ENCODE assay signal across 14 mouse cellular contexts in the genomic region with DNA sequence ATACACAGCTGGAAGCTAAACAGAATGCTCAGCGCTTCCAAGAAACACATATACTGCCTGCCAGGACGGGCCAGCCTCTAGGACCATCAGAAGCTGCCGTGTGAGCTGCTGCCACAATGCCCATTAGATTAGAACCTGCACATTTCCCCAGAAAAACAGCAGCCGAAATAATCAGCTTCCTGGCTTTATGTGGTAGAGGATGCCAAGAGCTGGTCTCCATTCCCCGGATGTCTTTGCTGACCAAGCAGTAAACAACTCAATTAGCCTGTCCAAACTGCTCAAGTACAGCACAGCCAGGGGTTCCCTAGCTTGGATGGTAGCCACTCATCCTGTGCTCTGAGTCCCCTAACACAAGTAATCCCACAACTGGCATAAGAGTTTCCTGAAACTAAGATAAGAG. TPM values are rescaled to one million over a fixed set of nuclear protein-coding genes. Genes with fewer than 3 reads are reported as not detected.
DNase-seq lines count a peak whose midpoint lies in the region; ATAC-seq lines count a peak whose summit lies in the region.
"Had no signal": no experiment of that assay in that cellular context is flagged by ENCODE, and none has a peak within 500 bp of the region (broad histone marks: within the 10 kb centered on the region; RNA-seq: fewer than 3 reads in every experiment).

No protein-coding gene starts in this region.

- H3K27me3 ChIP-seq in heart, embryonic 12.5 days (replicated peaks) = no peaks in the 10 kb centered on the region
- no peaks in the 10 kb centered on the region for H3K27me3 ChIP-seq in lung, embryonic 16.5 days (ENCODE audit: control insufficient read depth, insufficient read depth, low read depth, low read length)
- H3K27me3 ChIP-seq: limb, embryonic 12.5 days; midbrain, embryonic 15.5 days had no signal

- H3K4me3 ChIP-seq in heart, embryonic 12.5 days = no peak overlapping the region
- H3K4me3 ChIP-seq in lung, embryonic 16.5 days (ENCODE audit: low read length) = no peak overlapping the region
- H3K4me3 ChIP-seq: limb, embryonic 12.5 days; midbrain, embryonic 15.5 days had no signal

- DNase-seq in heart, adult 8-10 months (ENCODE audit: low spot score) = no peak
- no peak for DNase-seq in lung, adult 18-20 months
- DNase-seq in kidney, postnatal 36 days = peak; percentile 47 to 65
- DNase-seq in lung, postnatal 4 days = peak; percentile 25 to 38
- no peak for DNase-seq in urinary bladder, postnatal 14 days (ENCODE audit: low spot score)
- DNase-seq: cerebellum, postnatal 25 days; thymus, postnatal 25 days had no signal

- peaks cover 45% of the 10 kb centered on the region for H3K4me1 ChIP-seq in heart, embryonic 12.5 days (replicated peaks)
- peaks cover 10% of the 10 kb centered on the region for H3K4me1 ChIP-seq in lung, embryonic 16.5 days (replicated peaks; ENCODE audit: control insufficient read depth, insufficient read depth, low read length)
- H3K4me1 ChIP-seq: limb, embryonic 12.5 days; midbrain, embryonic 15.5 days had no signal

- WGBS in heart, embryonic 12.5 days = 77% methylated on average over 5 of the region's 5 CpGs
- WGBS in lung, embryonic 16.5 days = 50% methylated on average over 5 of the region's 5 CpGs

- no peak overlapping the region for H3K4me2 ChIP-seq in heart, embryonic 12.5 days
- no peak overlapping the region for H3K4me2 ChIP-seq in lung, embryonic 16.5 days (ENCODE audit: low read depth, low read length)
- H3K4me2 ChIP-seq: limb, embryonic 12.5 days; midbrain, embryonic 15.5 days had no signal

- H3K36me3 ChIP-seq in heart, embryonic 12.5 days = peaks cover 19% of the 10 kb centered on the region
- H3K36me3 ChIP-seq in lung, embryonic 16.5 days (ENCODE audit: control insufficient read depth, insufficient read depth, low read length) = peaks cover 8% of the 10 kb centered on the region
- H3K36me3 ChIP-seq: midbrain, embryonic 15.5 days had no signal

- H3K9ac ChIP-seq in heart, embryonic 12.5 days = no peak overlapping the region
- no peak overlapping the region for H3K9ac ChIP-seq in lung, embryonic 16.5 days (ENCODE audit: low read length)
- H3K9ac ChIP-seq: limb, embryonic 12.5 days; midbrain, embryonic 15.5 days had no signal

- no peaks in the 10 kb centered on the region for H3K9me3 ChIP-seq in heart, embryonic 12.5 days (replicated peaks)
- H3K9me3 ChIP-seq in lung, embryonic 16.5 days (ENCODE audit: control insufficient read depth, low read length) = no peaks in the 10 kb centered on the region
- H3K9me3 ChIP-seq: limb, embryonic 12.5 days; midbrain, embryonic 15.5 days had no signal

- no peak for ATAC-seq in heart, embryonic 12.5 days (ENCODE audit: insufficient number of reproducible peaks, low FRiP score)
- ATAC-seq in lung, embryonic 16.5 days (ENCODE audit: low read depth) = peak; percentile 64
- ATAC-seq in granulocyte monocyte progenitor cell, adult 5-6 weeks (replicated peaks; ENCODE audit: poor library complexity, severe bottlenecking) = no peak
- ATAC-seq: inflammation-experienced regulatory T-cells, adult 6 months; midbrain, embryonic 15.5 days had no signal

- peak overlapping the region; percentile 13 for H3K27ac ChIP-seq in heart, embryonic 12.5 days (ENCODE audit: poor library complexity, severe bottlenecking)
- H3K27ac ChIP-seq in lung, embryonic 16.5 days (ENCODE audit: low read length) = peak overlapping the region; percentile 51
- H3K27ac ChIP-seq: limb, embryonic 12.5 days; midbrain, embryonic 15.5 days had no signal

RNA-seq across cellular contexts. Expression of gene Ranbp10, which starts 19.4 kb away (rescaled TPM):
- polyA plus RNA-seq in heart, embryonic 12.5 days (2016; fragmentation: Nextera tagmentation; extraction: Ambion mirVana) = 11.0 and 11.3 TPM in 2 replicates
- total RNA-seq in heart, adult 8-10 months (2022) = 10 to 100 TPM; 17.4 to 20.0 (median 18.7) TPM
- 10.0 and 13.0 TPM in 2 replicates for polyA plus RNA-seq in lung, embryonic 16.5 days (2015; fragmentation: Nextera tagmentation; extraction: Ambion mirVana)
- total RNA-seq in granulocyte monocyte progenitor cell, adult 5-6 weeks (2014; fragmentation: Nextera tagmentation) = 12.9 and 16.7 TPM in 2 replicates
- 7.2 and 8.3 TPM in 2 replicates for total RNA-seq in granulocyte monocyte progenitor cell, adult 5-6 weeks (2017)

RNA-seq across cellular contexts. Expression of gene Tsnaxip1, which starts 19.8 kb away (rescaled TPM):
- 0.14 and 0.15 TPM in 2 replicates for polyA plus RNA-seq in heart, embryonic 12.5 days (2016; fragmentation: Nextera tagmentation; extraction: Ambion mirVana)
- not detected for total RNA-seq in heart, adult 8-10 months (2022)
- 4.0 and 4.6 TPM in 2 replicates for polyA plus RNA-seq in lung, embryonic 16.5 days (2015; fragmentation: Nextera tagmentation; extraction: Ambion mirVana)
- total RNA-seq in granulocyte monocyte progenitor cell, adult 5-6 weeks (2014; fragmentation: Nextera tagmentation) = not detected in 2 replicates
- total RNA-seq in granulocyte monocyte progenitor cell, adult 5-6 weeks (2017) = not detected in 2 replicates
- polyA plus RNA-seq: heart, embryonic 14.5 days; inflammation-experienced regulatory T-cells, adult 6 months had no signal

RNA-seq across cellular contexts. Expression of gene Cenpt, which starts 45.3 kb away (rescaled TPM):
- 42.8 and 46.9 TPM in 2 replicates for polyA plus RNA-seq in heart, embryonic 12.5 days (2016; fragmentation: Nextera tagmentation; extraction: Ambion mirVana)
- total RNA-seq in heart, adult 8-10 months (2022) = 1 to 10 TPM; 2.0 to 2.6 (median 2.5) TPM
- polyA plus RNA-seq in lung, embryonic 16.5 days (2015; fragmentation: Nextera tagmentation; extraction: Ambion mirVana) = 41.2 and 42.7 TPM in 2 replicates
- total RNA-seq in granulocyte monocyte progenitor cell, adult 5-6 weeks (2014; fragmentation: Nextera tagmentation) = 21.4 and 22.0 TPM in 2 replicates
- total RNA-seq in granulocyte monocyte progenitor cell, adult 5-6 weeks (2017) = 9.9 and 10.0 TPM in 2 replicates

RNA-seq across cellular contexts. Expression of gene Thap11, which starts 47.2 kb away (rescaled TPM):
- polyA plus RNA-seq in heart, embryonic 12.5 days (2016; fragmentation: Nextera tagmentation; extraction: Ambion mirVana) = 53.8 and 59.3 TPM in 2 replicates
- 10 to 100 TPM; 26.4 to 30.7 (median 28.0) TPM for total RNA-seq in heart, adult 8-10 months (2022)
- 55.2 and 56.0 TPM in 2 replicates for polyA plus RNA-seq in lung, embryonic 16.5 days (2015; fragmentation: Nextera tagmentation; extraction: Ambion mirVana)
- 20.4 and 30.1 TPM in 2 replicates for total RNA-seq in granulocyte monocyte progenitor cell, adult 5-6 weeks (2014; fragmentation: Nextera tagmentation)
- 29.9 and 36.8 TPM in 2 replicates for total RNA-seq in granulocyte monocyte progenitor cell, adult 5-6 weeks (2017)

RNA-seq across cellular contexts. Expression of gene Gfod2, which starts 49.3 kb away (rescaled TPM):
- polyA plus RNA-seq in heart, embryonic 12.5 days (2016; fragmentation: Nextera tagmentation; extraction: Ambion mirVana) = 10.2 and 10.9 TPM in 2 replicates
- total RNA-seq in heart, adult 8-10 months (2022) = 1 to 10 TPM; 2.8 to 3.9 (median 3.5) TPM
- polyA plus RNA-seq in lung, embryonic 16.5 days (2015; fragmentation: Nextera tagmentation; extraction: Ambion mirVana) = 22.4 and 25.3 TPM in 2 replicates
- 1.7 TPM in 1 of 2 replicates, not detected in the other for total RNA-seq in granulocyte monocyte progenitor cell, adult 5-6 weeks (2014; fragmentation: Nextera tagmentation)
- 3.4 and 4.6 TPM in 2 replicates for total RNA-seq in granulocyte monocyte progenitor cell, adult 5-6 weeks (2017)

Comparison
In these comparisons a context has a peak if more than half of its experiments do, and no peak if none do; other contexts are left out.
1. DNase-seq: peak in kidney, postnatal 36 days (2 of 2) and lung, postnatal 4 days (2 of 2); none in heart, adult 8-10 months (single experiment), lung, adult 18-20 months (0 of 2) and urinary bladder, postnatal 14 days (single experiment).